Mouse (Mus musculus): Measurements from ENCODE around the gene Cyp4f39.

DNA sequence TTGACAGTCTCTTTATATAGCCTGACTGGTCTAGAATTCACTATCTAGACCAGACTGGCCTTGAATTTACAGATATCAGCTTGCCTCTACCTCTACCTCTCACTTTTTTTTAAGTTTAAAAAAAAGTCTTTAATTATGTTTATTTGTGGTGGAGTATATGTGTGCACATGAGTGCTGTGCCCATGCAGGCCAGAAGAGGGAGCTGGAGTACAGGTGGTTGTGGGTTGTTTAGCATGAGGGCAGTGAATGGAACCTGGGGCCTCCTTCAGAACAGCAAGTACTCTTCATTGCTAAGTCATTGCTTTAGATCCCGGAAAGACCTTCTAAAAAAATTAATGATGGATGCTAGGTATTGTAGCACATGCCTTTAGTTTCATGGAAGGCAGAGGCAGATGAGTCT lies 3.5 kb upstream of the Cyp4f39 start:
- no peak for TF ChIP-seq POLR2A (IDR thresholded peaks at IDR 0.05; ENCODE audit: extremely low read depth, insufficient read depth, low read length)
- no peak for TF ChIP-seq CTCF (IDR thresholded peaks at IDR 0.05; ENCODE audit: extremely low read depth, insufficient read depth, low read length)

Measured in cortical plate, adult 2 months (tissue).